Mouse (Mus musculus): ENCODE data around the gene Nt5c3b. TPM values are rescaled to one million over a fixed set of nuclear protein-coding genes. Genes with fewer than 3 reads are reported as not detected.

Nt5c3b gene
- polyA plus RNA-seq, 1 experiment, result 83.4 TPM

DNA sequence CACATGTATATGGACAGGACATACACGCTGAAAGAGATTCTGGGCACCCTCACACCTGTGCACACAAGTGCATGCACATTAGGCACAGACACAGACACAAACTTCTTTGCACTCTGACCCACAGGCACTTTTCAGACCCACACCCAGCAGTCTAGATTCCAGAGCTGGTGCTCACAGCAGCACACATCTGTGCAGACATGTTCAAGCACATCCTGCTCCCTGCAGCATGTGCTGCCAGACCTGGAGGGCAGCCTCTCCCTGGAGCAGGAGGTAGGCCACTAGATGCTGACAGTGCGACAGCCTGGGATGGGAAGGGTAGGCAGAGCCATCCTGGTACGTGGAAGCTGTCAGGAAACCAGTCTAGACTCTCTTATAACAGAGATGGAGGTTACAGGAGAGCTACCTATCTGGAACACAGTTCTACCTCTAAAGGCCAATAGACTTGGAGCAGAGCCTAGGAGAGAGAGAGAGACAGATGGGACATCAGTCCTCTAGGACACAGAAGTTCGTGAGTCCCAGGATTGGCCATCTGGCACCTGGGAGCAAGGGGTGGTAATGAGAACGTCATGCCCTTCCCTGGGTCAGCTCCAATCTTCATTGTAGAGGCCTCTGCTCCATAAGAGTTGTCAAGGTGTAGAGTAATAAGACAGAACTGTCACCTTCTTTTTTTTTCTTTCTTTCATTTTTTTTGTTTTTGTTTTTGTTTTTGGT, 34.5 kb downstream of the Nt5c3b start:
- H3K36me3 ChIP-seq (ENCODE audit: control insufficient read depth, insufficient read depth), result peaks cover 46% of the 10 kb centered on the region
- H3ac ChIP-seq (ENCODE audit: control insufficient read depth, insufficient read length, low read depth), result no peak overlapping the region
- no peaks in the 10 kb centered on the region for H3K27me3 ChIP-seq (ENCODE audit: control insufficient read depth, insufficient read depth, insufficient read length)
- peaks cover 7% of the 10 kb centered on the region for H3K79me3 ChIP-seq (ENCODE audit: low read depth)
- H3K79me2 ChIP-seq (ENCODE audit: control insufficient read depth, insufficient read depth), result peaks cover 27% of the 10 kb centered on the region
- H3K4me3 ChIP-seq (ENCODE audit: insufficient read depth, poor library complexity, severe bottlenecking), result no peak overlapping the region
- no peak for TF ChIP-seq MAX (IDR thresholded peaks at IDR 0.05)
- no peak for TF ChIP-seq MYOG (IDR thresholded peaks at IDR 0.05; ENCODE audit: control insufficient read depth, extremely low read depth, insufficient read length)
- TF ChIP-seq MYOD1 (IDR thresholded peaks at IDR 0.05; ENCODE audit: control insufficient read depth, insufficient read length, low read depth), result no peak
- no peak for TF ChIP-seq USF1 (IDR thresholded peaks at IDR 0.05; ENCODE audit: low read depth)
- no peak for TF ChIP-seq CTCF (IDR thresholded peaks at IDR 0.05; ENCODE audit: control insufficient read depth, insufficient read depth, insufficient read length)
- TF ChIP-seq FOSL1 (IDR thresholded peaks at IDR 0.05; ENCODE audit: insufficient read depth, low read length, poor library complexity, severe bottlenecking), result no peak
- no peak for TF ChIP-seq CEBPB (IDR thresholded peaks at IDR 0.05; ENCODE audit: low read depth)

DNA sequence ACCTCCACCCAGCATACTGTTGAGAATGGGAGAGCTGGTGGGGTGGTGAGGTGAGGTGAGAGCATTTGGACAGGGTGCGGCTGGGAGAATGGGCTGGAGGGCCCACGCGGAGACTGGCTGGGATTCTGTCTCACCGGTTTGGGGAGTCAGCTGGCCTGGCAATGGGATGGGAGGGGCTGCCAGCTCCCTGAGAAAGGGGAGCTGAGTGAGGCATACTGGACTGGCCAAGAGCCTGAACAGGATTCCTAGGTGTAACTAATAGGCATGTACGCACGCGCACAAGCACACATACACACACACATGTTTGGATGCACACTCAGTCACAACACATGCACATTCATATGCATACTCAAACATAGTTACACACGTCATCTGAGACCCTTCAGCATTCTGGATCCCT, 35.3 kb downstream of the Nt5c3b start:
- Histone ChIP-seq H3K79me2 (ENCODE audit: control insufficient read depth, insufficient read depth) (peaks cover 19% of the 10 kb centered on the region), H3ac (ENCODE audit: control insufficient read depth, insufficient read length, low read depth) (no peak overlapping the region), H3K36me3 (ENCODE audit: control insufficient read depth, insufficient read depth) (peaks cover 44% of the 10 kb centered on the region), H3K79me3 (ENCODE audit: low read depth) (peaks cover 6% of the 10 kb centered on the region), H3K27me3 (ENCODE audit: control insufficient read depth, insufficient read depth, insufficient read length) (no peaks in the 10 kb centered on the region), H3K4me3 (ENCODE audit: insufficient read depth, poor library complexity, severe bottlenecking) (no peak overlapping the region)
- TF ChIP-seq CTCF (IDR thresholded peaks at IDR 0.05; ENCODE audit: control insufficient read depth, insufficient read depth, insufficient read length) (no peak), MYOD1 (IDR thresholded peaks at IDR 0.05; ENCODE audit: control insufficient read depth, insufficient read length, low read depth) (no peak), CEBPB (IDR thresholded peaks at IDR 0.05; ENCODE audit: low read depth) (no peak), MYOG (IDR thresholded peaks at IDR 0.05; ENCODE audit: control insufficient read depth, extremely low read depth, insufficient read length) (no peak), FOSL1 (IDR thresholded peaks at IDR 0.05; ENCODE audit: insufficient read depth, low read length, poor library complexity, severe bottlenecking) (no peak), MAX (IDR thresholded peaks at IDR 0.05) (no peak), USF1 (IDR thresholded peaks at IDR 0.05; ENCODE audit: low read depth) (no peak)

DNA sequence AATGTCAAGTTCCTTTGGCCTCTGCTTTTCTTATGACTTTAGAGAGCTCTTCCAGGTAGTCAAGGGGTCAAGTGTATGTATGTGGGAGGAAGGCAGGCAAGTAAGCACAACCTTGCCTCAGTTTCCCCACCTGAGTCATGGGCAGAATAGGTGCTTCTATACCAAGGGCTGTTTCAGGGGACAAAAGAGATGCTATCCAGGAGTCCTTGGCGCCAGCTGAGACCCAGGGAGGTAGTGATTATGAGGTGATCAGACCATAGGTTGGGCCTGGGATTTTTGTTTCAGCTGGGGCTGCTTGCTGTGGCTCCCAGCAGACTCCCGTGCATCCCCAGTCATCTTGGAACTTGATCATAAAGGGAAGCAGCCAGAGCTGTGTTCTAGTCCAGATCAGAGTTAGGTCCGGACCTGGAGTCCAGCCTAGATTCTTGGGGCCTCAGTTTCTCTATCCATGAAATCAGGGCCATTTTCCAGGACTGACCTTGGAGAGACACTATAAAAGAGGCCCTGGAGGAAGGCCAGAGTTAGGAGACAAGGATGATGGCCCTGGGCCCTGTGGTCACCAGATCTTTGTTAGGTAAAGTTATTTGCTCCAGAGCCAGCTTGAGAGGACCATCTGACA, 37.0 kb downstream of the Nt5c3b start:
- TF ChIP-seq MYOG (IDR thresholded peaks at IDR 0.05; ENCODE audit: control insufficient read depth, extremely low read depth, insufficient read length) (no peak), FOSL1 (IDR thresholded peaks at IDR 0.05; ENCODE audit: insufficient read depth, low read length, poor library complexity, severe bottlenecking) (no peak), USF1 (IDR thresholded peaks at IDR 0.05; ENCODE audit: low read depth) (no peak)
- Histone ChIP-seq H3K27me3 (ENCODE audit: control insufficient read depth, insufficient read depth, insufficient read length) (no peaks in the 10 kb centered on the region), H3K79me2 (ENCODE audit: control insufficient read depth, insufficient read depth) (peaks cover 1% of the 10 kb centered on the region), H3K79me3 (ENCODE audit: low read depth) (no peaks in the 10 kb centered on the region), H3ac (ENCODE audit: control insufficient read depth, insufficient read length, low read depth) (no peak overlapping the region), H3K4me3 (ENCODE audit: insufficient read depth, poor library complexity, severe bottlenecking) (no peak overlapping the region), H3K36me3 (ENCODE audit: control insufficient read depth, insufficient read depth) (peaks cover 27% of the 10 kb centered on the region)

DNA sequence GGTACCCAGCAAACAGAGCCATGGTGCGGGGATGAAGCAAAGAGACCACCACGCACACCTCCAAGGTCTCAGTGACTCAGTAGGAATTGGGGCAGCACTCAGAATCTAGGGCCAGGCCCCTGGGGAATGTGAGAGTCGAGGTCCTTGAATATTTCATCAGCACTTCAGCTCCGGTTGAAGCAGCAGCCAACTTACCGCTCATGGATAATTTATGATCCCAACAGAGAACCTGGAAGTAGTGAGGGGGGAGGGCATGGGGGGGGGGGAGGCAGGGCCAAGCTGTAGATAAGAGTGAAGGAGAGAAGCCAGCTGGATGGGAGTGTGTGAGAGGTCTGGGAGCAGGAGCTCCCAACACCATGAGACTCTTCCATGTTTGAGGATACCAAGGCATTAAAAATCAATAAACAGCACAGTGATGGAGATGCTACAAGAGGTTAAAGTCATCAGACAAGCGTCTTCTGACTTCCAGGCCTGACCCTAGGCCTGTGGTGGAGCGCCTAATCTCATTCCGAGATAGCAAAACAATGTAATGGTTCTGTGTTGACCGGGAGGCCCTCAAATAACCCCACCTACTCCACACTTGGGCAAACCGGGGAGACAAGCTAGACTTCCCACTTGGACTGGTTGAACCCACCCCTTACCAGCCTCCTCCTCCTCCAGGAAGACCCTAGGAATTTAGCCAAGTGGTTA, 38.0 kb downstream of the Nt5c3b start:
- TF ChIP-seq MYOG (IDR thresholded peaks at IDR 0.05; ENCODE audit: control insufficient read depth, extremely low read depth, insufficient read length) (no peak), MYOD1 (IDR thresholded peaks at IDR 0.05; ENCODE audit: control insufficient read depth, insufficient read length, low read depth) (no peak), USF1 (IDR thresholded peaks at IDR 0.05; ENCODE audit: low read depth) (no peak), CTCF (IDR thresholded peaks at IDR 0.05; ENCODE audit: control insufficient read depth, insufficient read depth, insufficient read length) (no peak), FOSL1 (IDR thresholded peaks at IDR 0.05; ENCODE audit: insufficient read depth, low read length, poor library complexity, severe bottlenecking) (no peak), CEBPB (IDR thresholded peaks at IDR 0.05; ENCODE audit: low read depth) (no peak), MAX (IDR thresholded peaks at IDR 0.05) (no peak)
- Histone ChIP-seq H3K79me2 (ENCODE audit: control insufficient read depth, insufficient read depth) (no peaks in the 10 kb centered on the region), H3K79me3 (ENCODE audit: low read depth) (no peaks in the 10 kb centered on the region), H3K36me3 (ENCODE audit: control insufficient read depth, insufficient read depth) (peaks cover 17% of the 10 kb centered on the region), H3ac (ENCODE audit: control insufficient read depth, insufficient read length, low read depth) (no peak overlapping the region), H3K27me3 (ENCODE audit: control insufficient read depth, insufficient read depth, insufficient read length) (no peaks in the 10 kb centered on the region), H3K4me3 (ENCODE audit: insufficient read depth, poor library complexity, severe bottlenecking) (no peak overlapping the region)

DNA sequence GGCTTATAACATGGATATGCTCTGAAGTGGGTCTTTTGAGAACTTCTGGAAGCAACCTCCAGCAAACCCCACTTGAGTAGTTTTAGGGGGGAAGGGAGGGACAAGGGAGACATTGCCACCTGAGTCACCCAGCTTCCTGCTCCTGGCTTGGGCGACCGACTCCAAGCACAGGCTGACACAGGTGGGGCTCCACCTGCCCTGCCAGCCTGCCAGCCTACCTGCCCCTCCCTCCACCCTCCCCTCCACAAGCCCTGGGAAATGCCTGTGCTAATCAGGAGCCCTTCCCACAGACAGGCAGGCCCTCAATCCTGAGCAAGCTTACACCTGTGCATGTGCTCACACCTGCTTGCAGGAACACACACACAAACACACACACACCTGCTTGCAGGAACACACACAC, 38.9 kb downstream of the Nt5c3b start:
- Histone ChIP-seq H3K27me3 (ENCODE audit: control insufficient read depth, insufficient read depth, insufficient read length) (no peaks in the 10 kb centered on the region), H3K4me3 (ENCODE audit: insufficient read depth, poor library complexity, severe bottlenecking) (no peak overlapping the region), H3ac (ENCODE audit: control insufficient read depth, insufficient read length, low read depth) (no peak overlapping the region), H3K79me3 (ENCODE audit: low read depth) (no peaks in the 10 kb centered on the region), H3K36me3 (ENCODE audit: control insufficient read depth, insufficient read depth) (peaks cover 8% of the 10 kb centered on the region), H3K79me2 (ENCODE audit: control insufficient read depth, insufficient read depth) (no peaks in the 10 kb centered on the region)
- TF ChIP-seq USF1 (IDR thresholded peaks at IDR 0.05; ENCODE audit: low read depth), result no peak
- TF ChIP-seq MYOD1 (IDR thresholded peaks at IDR 0.05; ENCODE audit: control insufficient read depth, insufficient read length, low read depth), result no peak
- no peak for TF ChIP-seq CTCF (IDR thresholded peaks at IDR 0.05; ENCODE audit: control insufficient read depth, insufficient read depth, insufficient read length)
- TF ChIP-seq FOSL1 (IDR thresholded peaks at IDR 0.05; ENCODE audit: insufficient read depth, low read length, poor library complexity, severe bottlenecking), result no peak
- TF ChIP-seq MYOG (IDR thresholded peaks at IDR 0.05; ENCODE audit: control insufficient read depth, extremely low read depth, insufficient read length), result no peak
- no peak for TF ChIP-seq CEBPB (IDR thresholded peaks at IDR 0.05; ENCODE audit: low read depth)
